Mouse (Mus musculus) cerebellum, adult 2 months (tissue): ENCODE measurements at regions not wholly inside any gene's neighbourhood (a gene's known extent, or its start where the extent isn't known, plus 50 kb on each side); places are given as distances from the start of the nearest gene placed in this dataset.

Experiments used
- DNase-seq, 2 experiments: peaks; one replicate each; pipeline ENCODE4 v3.0.0; 2021
- H3K27ac ChIP-seq: fragments of 200-500 bp; 2 replicates; pipeline ENCODE4 v1.5.1; 2012; ENCODE audit warnings: low read length, control low read depth, inconsistent platforms; ENCODE audit not compliant: insufficient read depth
- H3K27me3 ChIP-seq: fragments of 200-500 bp; 2 replicates; pipeline ENCODE4 v1.6.1; 2012; ENCODE audit warnings: inconsistent platforms, mild to moderate bottlenecking, low read length, moderate library complexity; ENCODE audit not compliant: control insufficient read depth, insufficient read depth
- H3K4me1 ChIP-seq: fragments of 200-500 bp; 2 replicates; pipeline ENCODE4 v1.6.1; 2011; ENCODE audit warnings: low read length; ENCODE audit not compliant: control insufficient read depth, insufficient read depth
- H3K4me3 ChIP-seq: fragments of 200-500 bp; replicated peaks from 2 replicates; pipeline ENCODE3; 2011; ENCODE audit warnings: mild to moderate bottlenecking, low read depth, low read length, control low read depth; ENCODE audit not compliant: insufficient read depth
- CTCF ChIP-seq: fragments of 200-500 bp; IDR thresholded peaks from 2 replicates; pipeline ENCODE4 v1.5.1; 2011; ENCODE audit warnings: low read depth, mild to moderate bottlenecking, control low read depth, low read length, moderate library complexity, borderline replicate concordance; ENCODE audit not compliant: insufficient read depth
- POLR2A ChIP-seq: fragments of 200-500 bp; IDR thresholded peaks from 2 replicates; pipeline ENCODE4 v1.6.1; 2011; ENCODE audit warnings: low read length, control low read depth, borderline replicate concordance; ENCODE audit not compliant: insufficient read depth
- WGBS: fragments of 180-500 bp; shearing (Covaris S2); methylation state at CpG from one replicate; pipeline ENCODE4 v1.1.7; 2018; 5-methylcytosine and 5-hydroxymethylcytosine counted together

DNA sequence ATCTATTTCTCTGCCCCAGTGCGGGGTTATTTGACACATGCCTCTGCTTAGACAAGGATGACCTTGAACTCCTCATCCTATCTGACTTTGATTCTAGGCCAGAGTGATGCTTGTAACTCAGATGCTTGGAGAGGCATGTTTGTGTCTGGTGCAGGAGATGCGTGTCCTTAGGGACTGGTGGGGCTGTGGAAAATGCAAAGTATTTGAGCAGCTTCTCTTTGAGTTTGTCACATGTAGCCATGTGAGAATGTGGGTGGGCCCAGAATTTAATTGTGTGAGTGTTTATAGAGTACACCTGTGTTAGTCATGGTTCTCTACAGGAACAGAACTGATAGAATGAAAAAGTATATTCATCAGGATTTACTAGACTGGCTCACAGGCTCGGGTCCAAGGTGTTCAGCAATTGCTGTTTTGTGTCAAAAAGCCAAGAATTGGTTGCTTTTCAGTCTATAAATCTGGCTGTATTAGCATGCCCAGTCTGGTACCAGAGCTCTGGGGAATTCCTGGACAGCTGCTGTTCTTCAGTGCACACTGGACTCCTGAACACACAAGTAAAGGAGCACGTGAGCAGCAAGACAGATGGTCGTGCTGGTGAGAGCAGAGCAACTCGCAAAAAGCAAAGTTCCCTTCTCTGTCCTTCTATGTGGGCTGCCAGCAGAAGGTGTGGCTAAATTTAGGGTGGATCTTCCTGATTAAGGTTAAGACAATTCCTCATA, 54.5 kb upstream of the Ube2e1 start:
- Histone ChIP-seq H3K4me3 (no peak overlapping the region), H3K4me1 (no peaks in the 10 kb centered on the region), H3K27ac (no peak overlapping the region), H3K27me3 (no peaks in the 10 kb centered on the region)
- WGBS, result 56% methylated on average over 6 of the region's 6 CpGs
- no peak for DNase-seq
- TF ChIP-seq CTCF (no peak), POLR2A (no peak)
